Mouse (Mus musculus) erythroblast, adult 5-6 weeks (primary cell): Measurements from ENCODE around the gene Nono. TPM values are rescaled to one million over a fixed set of nuclear protein-coding genes. Genes with fewer than 3 reads are reported as not detected.

Source experiments
- ATAC-seq: replicated peaks from 2 replicates; pipeline ENCODE4 v1.8.0; 2016; ENCODE audit warnings: moderate number of reproducible peaks, mild to moderate bottlenecking, moderate TSS enrichment, inconsistent platforms; ENCODE audit not compliant: poor library complexity, low FRiP score, severe bottlenecking
- total RNA-seq, 2 experiments: library from RNA; stranded (forward) in 1 of 2; stranded (reverse) in 1 of 2; fragments of 150-400 nt in 1 of 2; fragments of 200-764, 138-1000 nt in 1 of 2; gene quantifications; 2 replicates each; pipeline versions ENCODE4 v1.2.3 to v1.2.4; 2015 to 2017; ENCODE audit warnings: low replicate concordance in 2 of 2

Nono gene
- total RNA-seq, 2 experiments from 2014 or later, result 86.1 to 111 TPM

- ATAC-seq, result no peak
Measured at GRCm38 (mm10) chrX:101472202-101472601, 43.1 kb downstream of the Nono start.

DNA sequence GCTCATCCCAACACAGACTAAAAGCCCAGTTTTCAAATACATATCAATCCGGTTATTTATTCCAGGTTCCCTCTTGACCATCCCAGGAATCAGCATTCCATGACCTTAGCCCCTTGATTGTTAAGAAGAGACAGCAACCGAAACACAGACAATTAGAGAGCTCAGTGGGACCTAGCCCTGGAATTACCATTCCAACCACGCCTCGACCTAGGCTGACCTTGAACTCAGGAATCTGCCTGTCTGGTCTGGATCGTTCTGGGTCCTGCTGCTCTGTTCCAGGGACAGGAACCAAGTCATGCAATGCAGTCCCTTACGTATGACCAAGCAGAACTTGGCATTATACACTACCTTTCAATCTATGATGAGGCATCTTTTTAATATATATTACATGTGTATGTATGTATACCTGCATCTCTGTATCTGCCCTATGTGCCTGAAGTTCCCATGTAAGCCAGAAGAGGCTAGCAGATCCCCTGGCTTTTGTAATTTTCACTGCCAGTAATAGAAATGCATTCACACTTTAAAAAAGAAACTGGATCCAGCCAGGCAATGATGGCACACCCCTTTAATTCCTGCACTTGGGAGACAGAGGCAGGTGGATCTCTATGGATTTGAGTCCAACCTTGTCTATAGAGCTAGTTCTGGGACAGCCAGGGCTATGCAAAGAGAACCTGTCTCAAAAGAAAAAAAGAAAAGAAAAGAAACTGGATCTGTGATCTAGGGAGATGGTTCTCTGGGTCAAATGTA lies 52.7 kb downstream of the Nono start:
- no peak for ATAC-seq

DNA sequence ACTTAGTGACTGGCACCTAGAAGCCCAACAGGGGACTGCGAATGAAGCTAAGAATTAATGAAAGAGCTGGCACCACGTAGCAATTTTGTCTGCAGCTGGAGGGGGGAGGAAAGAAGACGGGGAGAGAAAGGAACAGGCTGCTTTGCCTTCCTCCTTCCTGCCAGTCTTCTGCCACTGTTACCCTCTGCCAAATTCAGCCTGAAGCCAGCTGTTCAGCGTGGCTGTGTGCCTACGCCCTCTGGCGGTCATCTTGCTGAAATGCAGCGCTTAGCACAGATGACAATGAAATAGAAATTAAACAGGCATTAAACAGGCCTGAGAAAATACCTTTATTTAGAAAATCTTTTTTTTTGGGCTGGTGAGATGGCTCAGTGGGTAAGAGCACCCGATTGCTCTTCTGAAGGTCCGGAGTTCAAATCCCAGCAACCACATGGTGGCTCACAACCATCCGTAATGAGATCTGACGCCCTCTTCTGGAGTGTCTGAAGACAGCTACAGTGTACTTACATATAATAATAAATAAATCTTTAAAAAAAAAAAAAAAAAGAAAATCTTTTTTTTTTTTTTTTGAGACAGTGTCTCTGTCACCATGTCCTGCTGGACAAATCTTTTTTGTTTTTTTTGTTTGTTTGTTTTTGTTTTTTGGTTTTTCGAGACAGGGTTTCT lies 57.5 kb downstream of the Nono start:
- ATAC-seq, result peak; percentile 78

Other genes starting within 250 kb of the Nono start
- gene Snx12, start 206.8 kb upstream of the Nono start, total RNA-seq (2015; ENCODE audit: low replicate concordance), result 13.8 and 18.1 TPM in 2 replicates
- gene Snx12, start 206.8 kb upstream of the Nono start, total RNA-seq (2017; ENCODE audit: low replicate concordance), result 11.3 and 14.0 TPM in 2 replicates
- gene Foxo4, start 174.8 kb upstream of the Nono start, total RNA-seq (2015; ENCODE audit: low replicate concordance), result 16.7 and 20.4 TPM in 2 replicates
- gene Foxo4, start 174.8 kb upstream of the Nono start, total RNA-seq (2017; ENCODE audit: low replicate concordance), result 51.1 and 81.5 TPM in 2 replicates
- not detected in 2 replicates for gene Gm614, start 165.3 kb upstream of the Nono start, total RNA-seq (2015; ENCODE audit: low replicate concordance)
- not detected in 2 replicates for gene Gm614, start 165.3 kb upstream of the Nono start, total RNA-seq (2017; ENCODE audit: low replicate concordance)
- 11.5 and 17.3 TPM in 2 replicates for gene Il2rg, start 161.1 kb upstream of the Nono start, total RNA-seq (2015; ENCODE audit: low replicate concordance)
- 15.1 and 37.6 TPM in 2 replicates for gene Il2rg, start 161.1 kb upstream of the Nono start, total RNA-seq (2017; ENCODE audit: low replicate concordance)
- not detected in 2 replicates for gene Gm20489, start 160.3 kb upstream of the Nono start, total RNA-seq (2015; ENCODE audit: low replicate concordance)
- not detected in 2 replicates for gene Gm20489, start 160.3 kb upstream of the Nono start, total RNA-seq (2017; ENCODE audit: low replicate concordance)
- gene Med12, start 155.3 kb upstream of the Nono start, total RNA-seq (2015; ENCODE audit: low replicate concordance), result 250 and 275 TPM in 2 replicates
- gene Med12, start 155.3 kb upstream of the Nono start, total RNA-seq (2017; ENCODE audit: low replicate concordance), result 140 and 157 TPM in 2 replicates
- 0.84 and 0.96 TPM in 2 replicates for gene Nlgn3, start 130.2 kb upstream of the Nono start, total RNA-seq (2015; ENCODE audit: low replicate concordance)
- gene Nlgn3, start 130.2 kb upstream of the Nono start, total RNA-seq (2017; ENCODE audit: low replicate concordance), result 0.77 and 2.6 TPM in 2 replicates
- gene Gjb1, start 52.9 kb upstream of the Nono start, total RNA-seq (2015; ENCODE audit: low replicate concordance), result not detected in 2 replicates
- not detected in 2 replicates for gene Gjb1, start 52.9 kb upstream of the Nono start, total RNA-seq (2017; ENCODE audit: low replicate concordance)
- 35.4 and 42.2 TPM in 2 replicates for gene Zmym3, start 8.5 kb upstream of the Nono start, total RNA-seq (2015; ENCODE audit: low replicate concordance)
- 4.7 and 22.7 TPM in 2 replicates for gene Zmym3, start 8.5 kb upstream of the Nono start, total RNA-seq (2017; ENCODE audit: low replicate concordance)
- 2.3 TPM in 1 of 2 replicates, not detected in the other for gene Itgb1bp2, start 19.8 kb downstream of the Nono start, total RNA-seq (2015; ENCODE audit: low replicate concordance)
- 1.5 and 3.2 TPM in 2 replicates for gene Itgb1bp2, start 19.8 kb downstream of the Nono start, total RNA-seq (2017; ENCODE audit: low replicate concordance)
- 15.0 and 33.0 TPM in 2 replicates for gene Taf1, start 103.4 kb downstream of the Nono start, total RNA-seq (2015; ENCODE audit: low replicate concordance)
- gene Taf1, start 103.4 kb downstream of the Nono start, total RNA-seq (2017; ENCODE audit: low replicate concordance), result 23.4 and 44.9 TPM in 2 replicates
- gene Ogt, start 210.7 kb downstream of the Nono start, total RNA-seq (2015; ENCODE audit: low replicate concordance), result 594 and 651 TPM in 2 replicates
- 467 and 535 TPM in 2 replicates for gene Ogt, start 210.7 kb downstream of the Nono start, total RNA-seq (2017; ENCODE audit: low replicate concordance)